Mouse (Mus musculus) spleen, adult 2 months (tissue): ENCODE measurements around the gene Cbx5. TPM values are rescaled to one million over a fixed set of nuclear protein-coding genes. Genes with fewer than 3 reads are reported as not detected.
A peak's percentile ranks its signal among the peaks of the same experiment; 100 is the strongest.

ENCODE experiments used
- DNase-seq, 2 experiments: peaks; one replicate each; pipeline versions ENCODE4 v3.0.0 to v3.0.0-alpha.2; 2012 to 2021; ENCODE audit warnings: low spot score in 2 of 2, low read depth in 1 of 2
- H3K27ac ChIP-seq: fragments of 200-500 bp; 2 replicates; pipeline ENCODE4 v1.5.1; 2012; ENCODE audit warnings: low read length, inconsistent platforms; ENCODE audit not compliant: insufficient read depth
- H3K27me3 ChIP-seq: fragments of 200-500 bp; 2 replicates; pipeline ENCODE4 v1.6.1; 2012; ENCODE audit warnings: mild to moderate bottlenecking, moderate library complexity, low read length, inconsistent platforms; ENCODE audit not compliant: control insufficient read depth, insufficient read depth
- H3K36me3 ChIP-seq: fragments of 200-500 bp; 2 replicates; pipeline ENCODE4 v1.6.1; 2012; ENCODE audit warnings: mild to moderate bottlenecking, low read length, inconsistent platforms; ENCODE audit not compliant: control insufficient read depth, insufficient read depth
- H3K4me1 ChIP-seq: fragments of 200-500 bp; 2 replicates; pipeline ENCODE4 v1.6.1; 2011; ENCODE audit warnings: inconsistent platforms; ENCODE audit not compliant: control insufficient read depth, insufficient read depth, insufficient read length
- H3K4me3 ChIP-seq: fragments of 200-500 bp; 2 replicates; pipeline ENCODE4 v1.5.1; 2011; ENCODE audit warnings: mild to moderate bottlenecking, inconsistent platforms; ENCODE audit not compliant: insufficient read depth, insufficient read length; ENCODE audit errors: extremely low read depth
- CTCF ChIP-seq: fragments of 200-500 bp; IDR thresholded peaks from 2 replicates; pipeline ENCODE4 v1.5.1; 2011; ENCODE audit warnings: mild to moderate bottlenecking, inconsistent platforms; ENCODE audit not compliant: insufficient read depth, insufficient read length, insufficient replicate concordance; ENCODE audit errors: extremely low read depth
- POLR2A ChIP-seq: fragments of 200-500 bp; IDR thresholded peaks from 2 replicates; pipeline ENCODE4 v1.6.1; 2011; ENCODE audit warnings: low read depth, low read length, inconsistent platforms
- WGBS: fragments of 180-500 bp; shearing (Covaris S2); methylation state at CpG from one replicate; pipeline ENCODE4 v1.1.7; 2018; 5-methylcytosine and 5-hydroxymethylcytosine counted together
- polyA plus RNA-seq: library from polyadenylated mRNA; depleted of rRNA; stranded (reverse); fragments of >200 nt; gene quantifications from 2 replicates; pipeline ENCODE4 v1.2.3, GENCODE M21; 2012

The Cbx5 gene
- polyA plus RNA-seq, 1 experiment, result 6.4 TPM

- TF ChIP-seq POLR2A (no peak), CTCF (no peak)
- H3K27ac ChIP-seq, result no peak overlapping the region
- 94% methylated on average over 5 of the region's 5 CpGs for WGBS
- no peak for DNase-seq
- peaks cover 7% of the 10 kb centered on the region; the same call in 1 of the 2 replicates for H3K27me3 ChIP-seq
- H3K36me3 ChIP-seq, result no peaks in the 10 kb centered on the region
- H3K4me3 ChIP-seq, result no peak overlapping the region
- H3K4me1 ChIP-seq, result peaks cover 17% of the 10 kb centered on the region
Observed at GRCm38 (mm10) chr15:103173251-103173650, 66.4 kb downstream of the Cbx5 start.

- Histone ChIP-seq H3K4me1 (peaks cover 17% of the 10 kb centered on the region), H3K36me3 (no peaks in the 10 kb centered on the region), H3K27me3 (peaks cover 7% of the 10 kb centered on the region; the same call in 1 of the 2 replicates), H3K27ac (no peak overlapping the region), H3K4me3 (no peak overlapping the region)
- peak in 1 of 2 experiments; percentile 56 for DNase-seq
- 14% methylated on average over 10 of the region's 10 CpGs for WGBS
- TF ChIP-seq POLR2A (no peak), CTCF (peak; percentile 73; the same call in 1 of the 2 replicates)
Observed at GRCm38 (mm10) chr15:103172537-103172936, 67.1 kb downstream of the Cbx5 start.

GRCm38 (mm10) chr15:103171276-103171675 lies 68.3 kb downstream of the Cbx5 start:
- Histone ChIP-seq H3K27me3 (peaks cover 7% of the 10 kb centered on the region; the same call in 1 of the 2 replicates), H3K36me3 (no peaks in the 10 kb centered on the region), H3K27ac (no peak overlapping the region), H3K4me3 (no peak overlapping the region), H3K4me1 (peaks cover 17% of the 10 kb centered on the region)
- WGBS, result 26% methylated on average over 8 of the region's 8 CpGs
- DNase-seq, result no peak
- TF ChIP-seq CTCF, result no peak
- no peak for TF ChIP-seq POLR2A

GRCm38 (mm10) chr15:103170316-103170679 lies 69.3 kb downstream of the Cbx5 start:
- DNase-seq, result no peak
- no peak overlapping the region for H3K27ac ChIP-seq
- TF ChIP-seq POLR2A (no peak), CTCF (no peak)
- H3K4me1 ChIP-seq, result peaks cover 17% of the 10 kb centered on the region
- WGBS, result 22% methylated on average over 16 of the region's 16 CpGs
- peak overlapping the region; percentile 17; the same call in 1 of the 2 replicates for H3K4me3 ChIP-seq
- no peaks in the 10 kb centered on the region for H3K36me3 ChIP-seq
- H3K27me3 ChIP-seq, result peaks cover 7% of the 10 kb centered on the region; the same call in 1 of the 2 replicates

- H3K27me3 ChIP-seq, result peaks cover 7% of the 10 kb centered on the region; the same call in 1 of the 2 replicates
- no peak for DNase-seq
- no peak overlapping the region for H3K27ac ChIP-seq
- H3K4me3 ChIP-seq, result peak overlapping the region; percentile 64
- no peak for TF ChIP-seq POLR2A
- TF ChIP-seq CTCF, result no peak
- 14% methylated on average over 26 of the region's 26 CpGs for WGBS
- peaks cover 17% of the 10 kb centered on the region for H3K4me1 ChIP-seq
- no peaks in the 10 kb centered on the region for H3K36me3 ChIP-seq
Observed at GRCm38 (mm10) chr15:103169612-103170315, 69.9 kb downstream of the Cbx5 start.

- DNase-seq, result peak in 1 of 2 experiments; percentile 53
- Histone ChIP-seq H3K27ac (no peak overlapping the region), H3K27me3 (peaks cover 7% of the 10 kb centered on the region; the same call in 1 of the 2 replicates), H3K4me1 (peaks cover 17% of the 10 kb centered on the region), H3K4me3 (peak overlapping the region; percentile 64), H3K36me3 (no peaks in the 10 kb centered on the region)
- WGBS, result 1% methylated on average over 63 of the region's 63 CpGs
- no peak for TF ChIP-seq POLR2A
- no peak for TF ChIP-seq CTCF
Observed at GRCm38 (mm10) chr15:103168801-103169611, 70.6 kb downstream of the Cbx5 start.

- 61% methylated on average over 3 of the region's 3 CpGs for WGBS
- no peak overlapping the region for H3K4me3 ChIP-seq
- H3K36me3 ChIP-seq, result no peaks in the 10 kb centered on the region
- no peak for DNase-seq
- H3K27ac ChIP-seq, result no peak overlapping the region
- peaks cover 7% of the 10 kb centered on the region; the same call in 1 of the 2 replicates for H3K27me3 ChIP-seq
- TF ChIP-seq CTCF, result no peak
- no peak for TF ChIP-seq POLR2A
- H3K4me1 ChIP-seq, result peaks cover 17% of the 10 kb centered on the region
Observed at GRCm38 (mm10) chr15:103167786-103168185, 71.8 kb downstream of the Cbx5 start.
